Mouse (Mus musculus): ENCODE results near the gene Bbs5.
A peak's percentile ranks its signal among the peaks of the same experiment; 100 is the strongest.
"Not testable (repeated sequence)": the region's sequence is repeated elsewhere in the genome, so short reads cannot be mapped to it uniquely, and the experiment has no call there.

Gene Bbs5

DNA sequence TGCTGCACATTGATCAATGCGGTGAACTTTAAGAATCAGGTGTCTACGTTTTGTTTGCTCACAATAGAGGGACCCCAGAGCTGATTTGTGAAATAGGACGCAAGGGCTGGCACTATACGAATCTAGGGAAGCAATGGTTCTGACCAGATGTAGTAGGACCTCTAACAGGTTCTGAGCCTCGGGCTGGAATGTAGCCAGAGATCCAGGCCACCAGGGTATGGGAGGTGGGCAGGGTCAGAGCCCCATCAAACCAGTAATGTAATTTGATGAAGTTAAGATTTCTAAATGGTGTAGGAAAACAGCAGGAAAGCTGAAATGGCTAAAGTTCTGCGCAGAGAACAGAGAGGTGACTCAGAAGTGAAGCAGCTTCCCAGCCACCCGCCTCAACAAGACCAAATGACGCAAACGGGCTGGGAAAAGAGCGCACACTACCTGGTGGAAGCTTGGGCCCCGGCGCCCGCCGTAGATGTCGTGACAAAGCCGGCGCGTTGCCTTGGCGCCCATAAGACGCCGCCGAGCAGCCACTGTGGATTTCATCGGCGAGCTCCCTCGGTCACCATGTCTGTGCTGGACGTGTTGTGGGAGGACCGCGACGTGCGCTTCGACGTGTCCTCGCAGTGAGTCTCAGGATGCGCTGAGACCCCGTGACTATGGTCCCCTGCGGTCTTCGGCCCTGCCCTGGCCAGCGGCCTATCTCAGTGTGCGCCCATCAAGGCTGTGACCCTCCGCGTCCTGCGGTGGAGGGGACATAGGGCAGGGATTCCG is at the start of gene Bbs5:
Gene Bbs5, plus strand, starts transcription at position 446 of the 765 bp plus-strand sequence.
- DNase-seq (ENCODE audit: low spot score), result peak; percentile 83

DNA sequence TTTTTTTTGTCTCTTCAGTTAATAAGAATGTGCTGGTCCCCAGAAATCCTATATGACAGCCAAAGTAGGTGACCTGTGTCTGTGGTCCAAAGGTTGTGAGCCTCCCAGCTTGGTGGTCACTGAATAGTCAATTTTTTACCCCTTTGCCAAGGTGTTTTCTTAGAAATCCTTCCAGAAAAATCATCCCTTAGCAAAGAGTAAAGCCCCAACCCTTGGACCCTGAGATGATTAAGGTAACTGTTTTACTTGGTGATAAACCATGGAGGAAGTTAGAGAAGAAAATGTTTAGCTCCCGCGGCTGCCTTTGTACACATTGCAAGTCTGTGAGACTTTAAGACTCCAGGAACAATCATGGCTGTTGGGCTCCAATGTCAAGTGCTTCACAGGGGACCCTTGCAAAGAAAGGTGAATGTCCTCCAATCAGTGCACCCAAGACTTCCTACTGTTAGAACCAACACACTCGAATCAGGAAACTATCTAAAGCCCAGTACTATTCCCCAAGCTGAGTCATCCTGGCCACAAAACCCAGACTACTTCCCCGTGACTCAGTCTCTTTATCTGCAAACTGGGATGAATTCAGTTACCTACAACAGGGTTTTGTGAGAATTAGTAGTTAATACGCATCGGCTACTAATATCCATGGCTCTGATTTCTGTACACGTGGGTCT is 43.1 kb upstream of the Bbs5 start:
- no peak for DNase-seq (ENCODE audit: low spot score)

DNA sequence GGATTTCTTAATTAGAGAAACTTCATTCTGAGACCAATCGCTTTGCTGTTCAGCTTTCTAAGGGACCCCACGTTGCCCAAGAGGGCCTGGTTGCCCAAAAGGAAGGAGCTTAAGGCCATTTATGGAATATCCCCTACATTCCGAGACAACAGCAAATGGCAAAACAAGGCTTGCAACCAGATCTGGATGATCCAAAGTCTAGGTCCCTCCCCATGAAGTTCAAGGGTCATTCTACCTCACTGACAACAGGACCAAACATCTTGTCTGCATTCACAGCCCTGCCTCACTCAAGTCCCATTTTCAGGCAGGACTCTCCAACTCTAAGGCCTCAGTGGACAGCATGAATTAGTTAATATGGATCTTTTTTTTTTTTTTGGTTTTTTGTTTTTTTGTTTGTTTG is 40.4 kb upstream of the Bbs5 start:
- DNase-seq (ENCODE audit: low spot score), result no peak

- no peak for DNase-seq (ENCODE audit: low spot score)
Observed at GRCm38 (mm10) chr2:69612237-69612636, 34.7 kb upstream of the Bbs5 start.

DNA sequence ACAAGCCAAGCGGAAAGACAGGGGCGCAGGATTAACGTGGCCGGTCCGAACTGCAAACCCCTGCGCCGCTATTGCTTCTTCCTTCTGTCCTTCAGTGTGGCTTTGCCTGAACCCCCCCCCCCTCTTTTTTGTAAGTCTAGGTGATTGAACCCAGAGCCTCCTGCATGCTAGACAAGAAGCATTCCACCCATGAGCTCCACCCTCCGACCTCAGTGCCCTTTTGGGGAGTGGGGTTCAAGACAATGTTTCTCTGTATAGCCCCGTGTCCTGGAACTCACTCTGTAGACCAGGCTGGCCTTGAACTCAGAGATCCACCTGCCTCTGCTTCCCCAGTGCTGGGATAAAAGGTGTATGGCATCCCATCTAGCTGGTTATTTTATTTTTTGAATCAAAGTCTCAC is 34.3 kb upstream of the Bbs5 start:
- no peak for DNase-seq (ENCODE audit: low spot score)

GRCm38 (mm10) chr2:69613237-69613636 is 33.7 kb upstream of the Bbs5 start:
- no peak for DNase-seq (ENCODE audit: low spot score)

- no peak for DNase-seq (ENCODE audit: low spot score)
Observed at GRCm38 (mm10) chr2:69618336-69618735, 28.6 kb upstream of the Bbs5 start.

DNA sequence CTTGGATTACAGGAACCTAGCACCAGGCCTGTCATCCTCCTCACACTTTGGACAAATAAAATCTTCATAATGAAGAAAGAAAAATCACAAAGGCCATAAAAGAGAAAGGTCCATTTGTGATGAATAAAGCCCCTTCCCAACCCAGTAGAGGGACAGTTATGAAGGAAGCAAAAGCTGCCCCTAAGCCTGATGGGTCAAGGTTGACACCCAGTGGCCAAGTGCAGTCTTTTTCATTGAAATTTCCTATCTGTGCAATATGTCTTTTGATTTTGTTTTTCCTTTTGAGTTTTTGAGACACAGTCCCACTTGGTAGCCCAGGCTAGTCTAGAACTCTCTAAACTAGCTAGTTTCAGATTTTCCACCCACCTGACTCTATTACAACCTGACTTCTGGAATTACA is 27.7 kb upstream of the Bbs5 start:
- no peak for DNase-seq (ENCODE audit: low spot score)

DNA sequence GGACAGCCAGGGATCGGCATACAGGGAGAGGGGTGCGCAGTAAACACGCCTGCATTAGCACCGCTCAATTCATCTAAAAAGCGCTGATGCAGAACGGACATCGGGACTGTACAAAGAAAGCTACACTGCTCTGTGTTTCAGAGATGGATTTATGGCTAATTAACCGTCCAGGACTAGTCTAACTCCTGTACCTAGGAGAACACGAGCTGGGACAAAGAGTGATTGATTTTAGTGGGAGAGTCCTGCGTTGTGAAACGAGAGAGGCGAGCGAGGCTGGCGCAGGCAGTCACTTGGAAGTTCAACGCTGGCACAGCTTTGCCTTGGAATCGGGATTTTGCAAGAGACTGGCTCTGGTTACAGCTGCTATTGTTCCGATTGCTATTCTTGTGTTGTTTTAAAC is 17.8 kb upstream of the Bbs5 start:
- DNase-seq (ENCODE audit: low spot score), result no peak

DNA sequence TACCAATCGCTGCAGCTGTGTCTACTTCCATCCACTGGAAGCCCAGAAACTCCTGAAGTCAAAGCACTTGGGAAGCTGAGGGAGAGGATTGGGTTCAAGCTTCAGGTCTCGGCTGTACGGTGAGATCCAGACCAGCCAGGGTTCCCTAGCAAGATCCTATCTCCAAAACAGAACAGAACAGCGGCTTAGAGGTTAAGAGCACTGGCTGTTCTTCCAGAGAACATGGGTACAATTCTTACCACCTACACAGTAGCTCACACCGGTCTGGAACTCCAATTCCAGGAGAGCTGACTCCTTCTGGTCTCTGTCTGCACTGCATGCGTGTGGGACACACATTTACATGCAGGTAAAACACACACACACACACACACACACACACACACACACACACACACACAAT is 17.1 kb upstream of the Bbs5 start:
- DNase-seq (ENCODE audit: low spot score), result no peak

DNA sequence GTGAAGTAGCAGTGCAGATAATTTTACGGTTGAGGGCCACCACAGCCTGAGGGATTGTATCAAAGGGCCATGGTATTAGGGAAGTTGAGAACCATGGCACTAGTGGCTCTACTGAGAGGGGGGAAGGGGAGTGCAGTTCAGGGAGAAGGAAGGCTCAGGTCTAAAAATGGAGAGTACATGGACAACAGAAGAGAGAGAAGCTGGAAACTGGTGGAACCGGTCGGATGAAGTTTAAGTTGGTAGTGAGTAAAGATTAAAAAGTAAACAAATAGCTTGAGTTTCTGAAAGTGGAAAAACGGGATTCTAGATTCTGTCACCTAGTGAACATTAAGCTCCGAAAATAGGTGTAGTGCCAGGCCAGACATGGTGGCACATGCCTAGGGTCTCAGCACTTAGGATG is 16.2 kb upstream of the Bbs5 start:
- no peak for DNase-seq (ENCODE audit: low spot score)

DNA sequence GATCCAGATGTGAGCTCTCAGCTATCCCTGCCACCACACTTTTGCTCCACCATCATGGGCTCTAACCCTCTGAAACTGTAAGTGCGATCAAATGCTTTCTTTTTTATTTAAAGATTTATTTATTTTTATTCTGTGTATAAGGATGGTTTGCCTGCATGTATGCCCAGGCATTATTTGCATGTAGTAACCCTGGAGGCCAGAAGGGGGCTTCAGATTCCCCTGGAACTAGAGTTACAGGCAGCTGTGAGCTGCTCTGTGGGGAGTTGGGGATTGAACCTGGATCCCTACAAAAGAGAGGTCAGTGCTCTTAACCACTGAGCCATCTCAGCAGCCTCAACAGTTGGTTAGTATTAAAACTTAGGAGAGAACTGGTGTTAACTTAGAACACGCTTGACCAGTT is 15.5 kb upstream of the Bbs5 start:
- DNase-seq (ENCODE audit: low spot score), result no peak

- peak; percentile 52 for DNase-seq (ENCODE audit: low spot score)
Observed at GRCm38 (mm10) chr2:69635064-69635701, 11.8 kb upstream of the Bbs5 start.

DNA sequence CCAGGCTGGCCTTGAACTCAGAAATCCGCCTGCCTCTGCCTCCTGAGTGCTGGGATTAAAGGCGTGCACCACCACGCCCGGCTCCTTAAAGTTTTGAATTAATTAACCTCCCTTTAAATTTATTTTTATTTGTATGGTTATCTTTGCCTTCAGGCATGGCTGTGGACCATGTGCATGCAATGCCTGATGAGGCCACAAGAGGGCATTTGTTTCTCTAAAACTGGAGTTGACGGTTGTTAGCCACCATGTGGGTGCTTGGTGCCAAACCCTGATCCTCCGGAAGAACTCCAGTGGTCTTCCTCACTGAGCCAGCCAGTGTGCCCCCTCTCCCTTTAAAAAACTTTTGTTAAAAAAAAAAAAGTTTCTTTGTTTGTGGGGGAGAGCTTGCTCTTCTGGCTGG is 11.2 kb upstream of the Bbs5 start:
- no peak for DNase-seq (ENCODE audit: low spot score)

DNA sequence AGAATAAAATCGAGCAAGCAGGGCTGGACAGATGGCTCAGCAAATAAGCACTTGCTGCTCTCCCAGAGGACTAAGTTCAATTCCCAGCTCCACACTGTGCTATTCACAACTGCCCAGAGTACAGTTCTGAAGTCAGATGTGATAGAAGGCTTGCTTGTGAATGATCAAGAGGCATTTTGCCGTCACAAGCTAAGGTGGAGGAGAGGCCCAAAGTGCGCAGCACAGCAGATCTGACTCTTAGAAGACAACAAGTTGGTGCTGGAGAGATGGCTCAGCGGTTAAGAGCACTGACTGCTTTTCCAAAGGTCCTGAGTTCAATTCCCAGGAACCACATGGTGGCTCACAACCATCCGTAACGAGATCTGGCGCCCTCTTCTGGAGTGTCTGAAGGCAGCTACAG is 9.0 kb upstream of the Bbs5 start:
- not testable (repeated sequence) for DNase-seq (ENCODE audit: low spot score)

DNA sequence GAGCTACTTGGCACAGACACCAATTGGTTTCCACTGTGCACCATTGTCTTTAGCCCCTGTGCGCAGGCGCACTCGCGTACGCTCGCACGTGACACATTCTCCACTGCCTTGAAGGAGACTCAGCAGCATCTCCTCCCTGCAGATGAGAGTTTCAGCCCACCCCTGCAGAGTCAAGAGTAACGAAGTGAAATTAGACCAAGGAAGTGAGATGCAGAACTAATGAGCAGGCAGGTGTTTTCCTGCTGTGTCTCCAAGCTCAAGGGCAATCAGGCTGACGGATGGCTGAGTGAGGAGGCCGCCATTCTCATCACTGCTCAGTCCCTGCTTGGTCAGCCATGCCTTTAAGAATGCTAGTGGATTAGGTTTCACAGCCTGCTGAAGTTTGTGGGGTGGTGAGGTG is 6.9 kb upstream of the Bbs5 start:
- no peak for DNase-seq (ENCODE audit: low spot score)

DNA sequence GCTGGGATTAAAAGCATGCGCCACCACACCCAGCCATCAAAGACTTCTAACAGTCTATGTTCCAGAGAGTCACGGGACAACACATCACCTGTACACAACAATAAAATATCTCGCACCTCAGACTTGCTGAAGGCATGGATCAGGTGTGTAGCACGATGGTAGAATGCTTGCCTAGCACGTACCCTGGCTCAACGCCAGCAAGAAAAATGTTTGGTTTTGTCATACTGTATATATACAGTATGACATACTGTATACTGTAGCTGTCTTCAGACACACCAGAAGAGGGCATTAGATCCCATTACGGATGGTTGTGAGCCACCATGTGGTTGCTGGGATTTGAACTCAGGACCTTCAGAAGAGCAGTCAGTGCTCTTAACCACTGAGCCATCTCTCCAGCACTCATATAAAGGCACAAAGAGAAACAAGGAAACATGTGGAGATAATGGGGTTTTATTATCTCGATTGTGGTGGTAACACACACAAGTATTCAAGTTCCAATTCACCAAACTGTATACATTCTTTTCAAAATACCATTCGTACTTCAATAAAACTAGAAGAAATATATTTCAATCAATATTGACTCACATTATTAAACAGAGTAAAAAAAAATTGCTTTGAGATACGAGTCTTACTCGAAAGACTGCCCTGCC is 1.9 kb upstream of the Bbs5 start:
- no peak for DNase-seq (ENCODE audit: low spot score)

- DNase-seq (ENCODE audit: low spot score), result no peak
Observed at GRCm38 (mm10) chr2:69649716-69650115, 2.7 kb downstream of the Bbs5 start.

DNA sequence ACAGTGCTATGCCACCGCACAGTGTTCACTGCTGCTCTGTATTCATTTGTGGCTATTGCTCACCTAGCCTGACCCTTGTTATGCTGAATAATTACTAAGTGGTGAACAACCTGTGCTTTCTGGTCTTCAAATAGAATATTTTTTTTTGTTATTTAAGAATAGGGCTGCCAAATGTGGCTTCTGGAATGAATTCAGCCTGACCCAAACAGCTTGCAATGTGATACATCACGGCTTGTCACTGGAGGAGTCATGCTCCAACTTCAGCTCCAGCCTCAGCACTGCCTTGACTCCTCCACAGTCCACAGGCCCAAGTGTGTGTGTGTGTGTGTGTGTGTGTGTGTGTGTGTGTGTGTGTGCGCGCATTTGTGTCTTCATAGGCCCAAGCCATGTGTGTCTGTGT is 12.4 kb downstream of the Bbs5 start:
- DNase-seq (ENCODE audit: low spot score), result no peak

DNA sequence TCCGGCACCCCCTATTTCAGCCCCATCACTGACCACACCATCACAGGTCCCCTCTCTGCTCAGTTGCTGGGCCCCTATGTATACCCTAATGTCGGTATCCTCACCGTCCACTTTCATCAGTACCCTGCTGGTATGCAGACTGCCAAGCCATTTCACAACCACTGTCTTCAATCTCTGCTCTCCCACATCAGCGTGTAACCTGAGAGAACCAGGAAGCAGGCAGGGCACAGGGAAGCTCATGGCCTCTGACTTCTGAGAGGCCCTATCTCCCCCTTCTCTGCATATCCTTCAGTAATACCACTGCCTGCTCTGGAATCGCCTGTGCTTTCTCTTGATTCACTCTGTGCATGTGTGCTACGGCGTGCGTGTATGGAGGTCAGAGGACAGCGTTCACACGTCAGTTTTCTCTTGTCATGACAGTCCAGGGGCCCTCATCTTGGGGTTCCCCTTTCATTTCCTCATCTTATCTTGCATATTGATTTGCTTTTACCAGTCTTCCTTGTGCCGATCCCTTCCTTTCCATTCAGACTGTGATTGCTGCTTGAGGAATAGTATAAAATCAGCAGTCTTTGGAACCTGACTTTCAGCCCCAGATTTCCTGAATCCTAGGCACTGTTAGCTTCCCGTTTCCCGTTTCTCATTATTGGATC is 17.0 kb downstream of the Bbs5 start:
- DNase-seq (ENCODE audit: low spot score), result no peak

- no peak for DNase-seq (ENCODE audit: low spot score)
Observed at GRCm38 (mm10) chr2:69667656-69668055, 20.7 kb downstream of the Bbs5 start.

- DNase-seq (ENCODE audit: low spot score), result no peak
Observed at GRCm38 (mm10) chr2:69668414-69668813, 21.4 kb downstream of the Bbs5 start.
